Mouse (Mus musculus): Measurements from ENCODE around the gene Fbxo2.
"Not testable (repeated sequence)": the region's sequence is repeated elsewhere in the genome, so short reads cannot be mapped to it uniquely, and the experiment has no call there.

DNA sequence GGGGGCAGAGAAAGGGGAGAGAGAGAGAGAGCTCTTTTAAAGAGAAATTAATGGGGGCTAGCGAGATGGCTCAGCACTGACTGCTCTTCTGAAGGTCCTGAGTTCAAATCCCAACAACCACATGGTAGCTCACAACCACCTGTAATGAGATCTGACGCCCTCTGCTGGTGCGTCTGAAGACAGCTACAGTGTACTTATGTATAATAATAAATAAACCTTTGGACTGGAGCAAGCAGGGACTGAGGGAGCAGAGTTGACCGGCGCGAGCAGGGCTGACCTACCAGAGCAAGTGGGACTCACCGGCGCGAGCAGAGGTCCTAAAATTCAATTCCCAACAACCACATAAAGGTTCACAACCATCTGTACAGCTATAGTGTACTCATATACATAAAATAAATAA, 40.8 kb upstream of the Fbxo2 start:
- TF ChIP-seq POLR2A (IDR thresholded peaks at IDR 0.05; ENCODE audit: insufficient read length, low read depth); POLR2AphosphoS2 (IDR thresholded peaks at IDR 0.05; ENCODE audit: insufficient read length, low read depth); E2F4 (IDR thresholded peaks at IDR 0.05; ENCODE audit: insufficient read depth); CEBPB (IDR thresholded peaks at IDR 0.05; ENCODE audit: insufficient read depth, poor library complexity, severe bottlenecking); TCF12 (IDR thresholded peaks at IDR 0.05; ENCODE audit: insufficient read depth, poor library complexity, severe bottlenecking); REST (IDR thresholded peaks at IDR 0.05; ENCODE audit: insufficient read depth, insufficient read length); MYOD1 (IDR thresholded peaks at IDR 0.05; ENCODE audit: control insufficient read depth in 1 of 3, insufficient read length in 2 of 3, low read depth in 2 of 3); USF1 (IDR thresholded peaks at IDR 0.05; ENCODE audit: low read depth); MAX (IDR thresholded peaks at IDR 0.05; ENCODE audit: low read depth): not testable (repeated sequence)
